Mouse (Mus musculus) thymus, adult 2 months (tissue): ENCODE measurements around the gene Pax3. TPM values are rescaled to one million over a fixed set of nuclear protein-coding genes. Genes with fewer than 3 reads are reported as not detected.

Source experiments
- DNase-seq: peaks from one replicate; pipeline ENCODE4 v3.0.0; 2021
- H3K27ac ChIP-seq: fragments of 200-500 bp; 2 replicates; pipeline ENCODE4 v1.5.1; 2012; ENCODE audit warnings: low read length, control low read depth; ENCODE audit not compliant: control insufficient read depth, insufficient read depth
- H3K27me3 ChIP-seq: fragments of 200-500 bp; 2 replicates; pipeline ENCODE4 v1.6.1; 2012; ENCODE audit warnings: mild to moderate bottlenecking, low read length, moderate library complexity, mixed read lengths; ENCODE audit not compliant: control insufficient read depth, insufficient read depth
- H3K36me3 ChIP-seq: fragments of 200-500 bp; 2 replicates; pipeline ENCODE4 v1.6.1; 2012; ENCODE audit warnings: mild to moderate bottlenecking, low read length, moderate library complexity; ENCODE audit not compliant: control insufficient read depth, insufficient read depth
- H3K4me1 ChIP-seq: fragments of 200-500 bp; replicated peaks from 2 replicates; pipeline ENCODE4 v1.6.1; 2012; ENCODE audit warnings: low read length; ENCODE audit not compliant: control insufficient read depth, insufficient read depth
- H3K4me3 ChIP-seq: fragments of 200-500 bp; 2 replicates; pipeline ENCODE4 v1.5.1; 2012; ENCODE audit warnings: mild to moderate bottlenecking, low read length, control low read depth, moderate library complexity; ENCODE audit not compliant: control insufficient read depth, insufficient read depth
- CTCF ChIP-seq: fragments of 200-500 bp; IDR thresholded peaks from 2 replicates; pipeline ENCODE4 v1.5.1; 2012; ENCODE audit warnings: mild to moderate bottlenecking, control low read depth, low read length, moderate library complexity, borderline replicate concordance; ENCODE audit not compliant: control insufficient read depth, poor library complexity, insufficient read depth; ENCODE audit errors: extremely low read depth
- POLR2A ChIP-seq: fragments of 200-500 bp; IDR thresholded peaks from 2 replicates; pipeline ENCODE4 v1.6.1; 2012; ENCODE audit warnings: mild to moderate bottlenecking, low read length, control low read depth, moderate library complexity; ENCODE audit not compliant: control insufficient read depth, poor library complexity, insufficient read depth; ENCODE audit errors: extremely low read depth
- WGBS: fragments of 180-500 bp; shearing (Covaris S2); methylation state at CpG from one replicate; pipeline ENCODE4 v1.1.7; 2018; 5-methylcytosine and 5-hydroxymethylcytosine counted together
- polyA plus RNA-seq: library from polyadenylated mRNA; depleted of rRNA; stranded (reverse); fragments of >200 nt; gene quantifications from 2 replicates; pipeline ENCODE4 v1.2.3, GENCODE M21; 2012

Gene Pax3
- polyA plus RNA-seq, 1 experiment = 0.11 TPM

DNA sequence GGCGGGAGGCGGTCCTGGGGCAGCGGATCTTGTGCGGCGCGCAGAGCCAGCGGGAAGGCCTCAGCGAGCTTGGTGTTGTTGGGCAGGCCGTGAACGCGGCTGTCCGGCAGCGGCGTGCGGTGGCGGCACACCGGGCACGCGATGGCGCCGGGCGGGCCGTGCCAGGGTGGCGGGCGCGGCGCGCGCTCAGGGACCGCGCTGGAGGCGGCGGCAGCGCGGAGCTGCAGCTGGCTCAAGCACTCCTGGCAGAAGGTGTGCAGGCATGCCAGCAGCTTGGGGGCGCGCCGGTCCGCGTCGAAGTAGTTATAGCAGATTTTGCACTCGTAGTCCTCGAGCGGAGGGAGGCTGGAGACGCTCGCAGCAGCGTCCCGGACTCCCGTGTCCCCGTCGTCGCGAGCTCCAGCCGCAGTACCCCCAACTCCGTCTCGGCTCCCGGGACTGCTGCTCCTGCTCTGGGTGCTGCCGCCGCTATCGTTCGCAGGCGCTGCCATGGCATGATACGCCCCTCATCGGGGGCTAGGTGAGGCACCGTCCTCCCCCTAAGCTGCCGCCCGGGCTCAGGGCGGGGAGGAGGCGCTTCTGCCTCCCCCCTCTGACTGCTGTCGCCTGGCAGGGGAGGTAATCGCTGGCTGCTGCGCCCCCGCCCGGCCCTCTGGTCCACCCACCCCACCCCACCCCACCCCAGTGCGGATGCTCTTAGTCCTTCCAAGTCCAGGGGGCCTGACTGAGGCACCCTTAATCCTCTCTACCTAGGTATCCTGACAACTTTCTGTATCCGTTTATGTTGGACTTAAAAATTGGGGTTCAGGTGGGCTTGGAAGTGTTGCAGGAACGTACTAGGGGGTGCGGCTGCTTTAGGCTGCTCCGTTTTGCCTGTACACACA is 20.5 kb upstream of the Pax3 start:
- Histone ChIP-seq H3K4me3 (no peak overlapping the region), H3K27me3 (peaks cover 11% of the 10 kb centered on the region; the same call in 1 of the 2 replicates), H3K4me1 (no peaks in the 10 kb centered on the region), H3K36me3 (no peaks in the 10 kb centered on the region), H3K27ac (no peak overlapping the region)
- no peak for DNase-seq
- no peak for TF ChIP-seq POLR2A
- TF ChIP-seq CTCF = no peak
- WGBS = 3% methylated on average over 79 of the region's 79 CpGs

DNA sequence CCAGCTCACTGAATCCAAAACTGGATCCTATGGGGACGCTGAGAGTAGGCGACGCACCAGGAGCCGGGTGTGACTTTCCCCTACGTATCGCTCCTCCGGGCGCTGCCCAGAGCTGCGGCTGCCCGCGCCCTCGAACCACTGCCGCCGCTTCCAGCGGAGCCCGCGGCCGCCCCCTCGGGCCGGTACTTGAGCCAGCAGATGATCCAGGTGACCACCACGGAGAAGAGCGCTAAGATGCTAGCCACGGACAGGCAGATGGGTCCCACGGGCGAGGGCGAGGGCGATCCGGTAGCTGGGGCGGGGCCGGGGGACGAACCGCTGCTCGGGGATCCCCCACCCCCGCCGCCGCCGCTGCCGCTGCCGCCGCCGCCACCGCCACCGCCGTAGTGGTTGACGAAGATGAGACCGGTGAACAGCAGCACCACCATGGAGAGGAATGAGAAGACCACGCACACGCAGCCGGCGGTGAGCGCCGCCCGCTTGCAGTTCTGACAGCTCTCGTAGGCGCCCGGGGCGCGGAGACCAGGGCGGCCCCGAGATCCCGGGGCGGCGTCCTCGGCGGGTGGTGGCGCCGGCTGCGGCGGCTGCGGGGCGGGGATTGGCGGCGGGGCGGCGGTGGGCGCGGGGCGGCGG is 19.7 kb upstream of the Pax3 start:
- Histone ChIP-seq H3K27ac (no peak overlapping the region), H3K27me3 (peaks cover 11% of the 10 kb centered on the region; the same call in 1 of the 2 replicates)
- WGBS = 5% methylated on average over 79 of the region's 79 CpGs

DNA sequence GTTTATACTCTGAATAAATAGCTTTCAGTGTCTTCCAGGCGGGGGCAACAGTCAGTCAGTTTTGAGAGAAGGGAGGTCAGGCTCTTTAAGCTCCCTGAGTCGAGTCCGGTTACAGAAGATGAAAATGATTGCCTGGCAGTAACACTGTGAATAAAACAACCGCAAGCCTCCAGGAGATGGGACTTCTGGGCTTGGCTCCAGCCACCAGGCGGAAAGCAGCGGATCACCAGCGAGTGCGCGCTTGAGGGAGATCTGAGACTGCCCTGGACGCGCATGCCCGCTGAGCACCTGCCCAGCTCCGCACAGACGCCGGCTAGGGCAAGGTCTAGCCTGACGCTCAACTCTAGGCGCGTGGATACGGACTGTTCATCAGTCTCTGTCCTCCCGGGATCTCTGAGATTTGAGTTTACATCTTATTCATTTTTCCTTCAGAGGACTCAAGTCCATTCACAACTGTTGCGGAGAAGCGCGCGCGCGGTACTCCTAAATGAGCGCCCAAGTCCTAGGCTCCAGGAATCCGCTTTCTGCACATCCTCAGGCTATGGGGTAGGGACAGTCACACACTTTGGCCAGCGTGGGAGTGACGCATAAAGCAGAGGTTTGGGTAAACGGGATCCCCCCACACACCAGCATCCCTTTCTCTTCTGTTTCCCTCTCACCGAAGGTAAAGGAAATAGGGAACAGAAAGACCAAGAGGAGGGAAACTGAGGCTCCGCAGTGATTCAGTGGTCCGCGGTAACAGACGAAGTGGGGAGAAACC is 19.0 kb upstream of the Pax3 start:
- H3K4me1 ChIP-seq = no peaks in the 10 kb centered on the region
- peaks cover 11% of the 10 kb centered on the region; the same call in 1 of the 2 replicates for H3K27me3 ChIP-seq
- no peak for DNase-seq
- H3K36me3 ChIP-seq = no peaks in the 10 kb centered on the region
- WGBS = 5% methylated on average over 36 of the region's 36 CpGs
- H3K27ac ChIP-seq = no peak overlapping the region
- TF ChIP-seq POLR2A = no peak
- TF ChIP-seq CTCF = no peak
- H3K4me3 ChIP-seq = no peak overlapping the region

More for the DNA sequence above, 19.7 kb upstream of the Pax3 start:
- TF ChIP-seq POLR2A = no peak
- no peak for TF ChIP-seq CTCF
- Histone ChIP-seq H3K4me1 (no peaks in the 10 kb centered on the region), H3K36me3 (no peaks in the 10 kb centered on the region), H3K4me3 (no peak overlapping the region)
- no peak for DNase-seq

DNA sequence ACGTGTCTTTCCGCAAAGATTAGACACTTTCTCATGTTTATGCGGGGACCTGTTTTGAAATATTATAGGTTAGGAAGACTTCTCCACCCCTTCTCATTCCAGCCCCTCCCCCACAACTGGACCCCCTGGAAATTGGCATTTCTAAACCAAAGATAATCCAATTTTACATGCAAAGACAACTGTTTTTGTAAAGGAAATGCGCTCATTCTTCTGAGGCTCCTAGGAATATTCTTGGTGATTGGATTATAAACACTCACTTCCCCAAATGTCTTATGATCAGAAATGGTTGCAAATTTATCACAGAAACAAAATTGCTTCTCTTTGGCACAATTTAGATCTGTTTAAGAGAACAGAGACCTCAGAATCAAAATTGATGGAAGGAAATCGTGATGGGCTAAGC is 14.1 kb upstream of the Pax3 start:
- WGBS = 14% methylated on average over 5 of the region's 5 CpGs
- DNase-seq = no peak
- no peaks in the 10 kb centered on the region for H3K4me1 ChIP-seq
- peaks cover 3% of the 10 kb centered on the region for H3K27me3 ChIP-seq
- H3K27ac ChIP-seq = no peak overlapping the region
- H3K36me3 ChIP-seq = no peaks in the 10 kb centered on the region
- H3K4me3 ChIP-seq = no peak overlapping the region
- no peak for TF ChIP-seq CTCF
- no peak for TF ChIP-seq POLR2A

DNA sequence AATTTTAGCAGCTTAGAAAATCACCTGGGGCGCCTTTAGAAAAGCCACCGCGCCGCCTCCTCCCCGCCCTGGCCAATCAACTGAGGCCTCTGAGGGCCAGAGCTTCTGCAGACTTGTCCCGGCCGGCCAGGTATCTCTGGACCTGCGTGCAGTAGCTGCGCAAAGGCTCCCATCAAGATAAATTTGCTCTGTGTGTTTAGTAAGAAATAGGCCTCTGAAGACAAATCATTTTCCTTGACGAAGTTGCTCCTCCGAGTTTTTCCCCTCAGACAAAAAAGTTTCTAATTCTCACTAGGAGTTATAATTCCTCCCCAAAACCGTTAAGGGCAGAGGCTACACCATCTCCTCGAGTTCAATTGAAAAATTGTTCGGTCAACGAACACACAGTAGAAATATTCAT is 13.6 kb upstream of the Pax3 start:
- Histone ChIP-seq H3K27me3 (no peaks in the 10 kb centered on the region; the same call in none of the 2 replicates), H3K27ac (no peak overlapping the region), H3K4me1 (no peaks in the 10 kb centered on the region), H3K36me3 (no peaks in the 10 kb centered on the region), H3K4me3 (no peak overlapping the region)
- WGBS = 7% methylated on average over 15 of the region's 15 CpGs
- TF ChIP-seq POLR2A (no peak), CTCF (no peak)
- no peak for DNase-seq

DNA sequence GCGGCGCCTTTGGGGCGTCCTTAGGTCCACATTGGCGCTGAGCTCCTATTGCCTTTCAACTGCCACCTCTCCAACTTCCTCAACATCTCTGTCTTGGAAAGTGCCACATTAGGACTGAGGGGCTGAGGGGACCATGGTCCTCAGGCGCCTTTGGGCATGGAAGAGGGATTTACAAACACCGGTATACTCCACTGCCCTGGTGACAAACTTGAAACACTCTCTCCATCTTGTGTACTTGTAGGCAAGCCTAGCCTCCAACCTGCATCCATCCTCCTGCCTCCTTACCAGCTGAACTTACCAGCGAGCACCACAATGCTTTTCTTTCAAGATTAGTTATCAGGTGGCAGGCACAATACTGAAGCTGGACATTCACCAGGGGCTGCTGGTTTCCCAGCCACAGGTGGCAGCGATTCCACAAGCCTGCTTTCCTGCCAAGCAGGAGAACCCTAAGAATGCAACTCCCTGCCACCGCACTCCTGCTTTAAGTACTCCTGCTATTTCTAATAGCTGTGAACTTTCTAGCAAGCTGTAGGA is 11.4 kb upstream of the Pax3 start:
- no peaks in the 10 kb centered on the region; the same call in none of the 2 replicates for H3K27me3 ChIP-seq
- no peak for TF ChIP-seq CTCF
- no peak for TF ChIP-seq POLR2A
- 11% methylated on average over 9 of the region's 9 CpGs for WGBS
- DNase-seq = no peak
- no peaks in the 10 kb centered on the region for H3K36me3 ChIP-seq
- no peak overlapping the region for H3K4me3 ChIP-seq
- no peaks in the 10 kb centered on the region for H3K4me1 ChIP-seq
- H3K27ac ChIP-seq = no peak overlapping the region
